Mouse (Mus musculus): ENCODE measurements at regions not wholly inside any gene's neighbourhood (a gene's known extent, or its start where the extent isn't known, plus 50 kb on each side); places are given as distances from the start of the nearest gene placed in this dataset.

GRCm38 (mm10) chr3:52861538-52861937, 155.5 kb downstream of the Cog6 start:
- TF ChIP-seq POLR2A (IDR thresholded peaks at IDR 0.05; ENCODE audit: borderline replicate concordance, insufficient read depth, low read length) (no peak), CTCF (IDR thresholded peaks at IDR 0.05; ENCODE audit: borderline replicate concordance, insufficient read depth, low read depth, low read length) (no peak)

Measured in cerebellum, adult 2 months (tissue).